Mouse (Mus musculus): Measurements from ENCODE around the gene Mrpl54.

- TF ChIP-seq CTCF (IDR thresholded peaks at IDR 0.05; ENCODE audit: low read depth): no peak
- TF ChIP-seq EP300 (IDR thresholded peaks at IDR 0.05; ENCODE audit: low read depth): no peak
Observed at GRCm38 (mm10) chr10:81309571-81309970, 42.8 kb upstream of the Mrpl54 start.
